Mouse (Mus musculus) CH12.LX (cell line): ENCODE measurements around the gene Fam217b. TPM values are rescaled to one million over a fixed set of nuclear protein-coding genes. Genes with fewer than 3 reads are reported as not detected.

Source experiments
- DNase-seq: peaks from one replicate; pipeline ENCODE4 v3.0.0-alpha.2; 2013; ENCODE audit errors: extremely low read depth
- H3K27ac ChIP-seq: 2 replicates; pipeline ENCODE4 v1.5.1; 2012; ENCODE audit warnings: low read depth, mild to moderate bottlenecking, control low read depth, moderate library complexity; ENCODE audit not compliant: insufficient read depth
- H3K27me3 ChIP-seq: replicated peaks from 2 replicates; pipeline ENCODE3; 2012; ENCODE audit warnings: inconsistent platforms
- H3K36me3 ChIP-seq, 2 experiments: replicated peaks in 1 of 2; 2 replicates each; pipeline versions ENCODE3 to v1.6.1; 2012; ENCODE audit warnings: inconsistent platforms in 1 of 2, low read length in 1 of 2, mild to moderate bottlenecking in 1 of 2, mixed read lengths in 1 of 2, moderate library complexity in 1 of 2; ENCODE audit not compliant: control insufficient read depth in 1 of 2, insufficient read depth in 1 of 2
- H3K4me1 ChIP-seq, 2 experiments: 2 replicates each; pipeline ENCODE4 v1.6.1; 2012; ENCODE audit warnings: inconsistent platforms in 1 of 2, moderate library complexity in 1 of 2; ENCODE audit not compliant: insufficient read depth in 2 of 2, control insufficient read depth in 1 of 2
- H3K4me2 ChIP-seq: 2 replicates; pipeline ENCODE4 v1.6.1; 2012; ENCODE audit warnings: low read depth, mild to moderate bottlenecking, control low read depth; ENCODE audit not compliant: poor library complexity, insufficient read depth, severe bottlenecking
- H3K4me3 ChIP-seq, 3 experiments: fragments of 150-350 bp in 1 of 3; sonication (generic) in 1 of 3; replicated peaks in 1 of 3; 2 replicates each; pipeline versions ENCODE3 to v1.5.1; 2011 to 2012; ENCODE audit warnings: low read depth in 2 of 3, low read length in 2 of 3, mild to moderate bottlenecking in 2 of 3, moderate library complexity in 2 of 3, control low read depth in 1 of 3, improper control_type of control experiment in 1 of 3, inconsistent platforms in 1 of 3, mixed read lengths in 1 of 3; ENCODE audit not compliant: poor library complexity in 1 of 3
- H3K79me2 ChIP-seq: replicated peaks from 2 replicates; pipeline ENCODE4 v1.6.1; 2012; ENCODE audit warnings: mild to moderate bottlenecking, moderate library complexity; ENCODE audit not compliant: control insufficient read depth, poor library complexity, insufficient read depth, severe bottlenecking; ENCODE audit errors: extremely low read depth
- H3K9ac ChIP-seq: 2 replicates; pipeline ENCODE4 v1.6.1; 2012; ENCODE audit warnings: low read depth, mild to moderate bottlenecking, control low read depth, moderate library complexity; ENCODE audit not compliant: insufficient read depth
- H3K9me3 ChIP-seq: replicated peaks from 2 replicates; pipeline ENCODE3; 2012; ENCODE audit warnings: low read length, inconsistent platforms, mixed read lengths
- CTCF ChIP-seq, 2 experiments: IDR thresholded peaks in 1 of 2; conservative IDR thresholded peaks in 1 of 2; 2 replicates each; pipeline ENCODE4 v1.5.1; 2011 to 2012; ENCODE audit warnings: low read depth in 2 of 2, low read length in 2 of 2, improper control_type of control experiment in 1 of 2, inconsistent platforms in 1 of 2, mild to moderate bottlenecking in 1 of 2, moderate library complexity in 1 of 2
- E2F4 ChIP-seq: IDR thresholded peaks from 2 replicates; pipeline ENCODE4 v1.6.1; 2011; ENCODE audit warnings: low read depth, low read length, improper control_type of control experiment; ENCODE audit not compliant: insufficient replicate concordance
- ELF1 ChIP-seq: IDR thresholded peaks from 2 replicates; pipeline ENCODE4 v1.6.1; 2014; ENCODE audit warnings: low read depth, mild to moderate bottlenecking, inconsistent platforms, low read length, improper control_type of control experiment
- EP300 ChIP-seq: IDR thresholded peaks from 2 replicates; pipeline ENCODE4 v1.6.1; 2011; ENCODE audit warnings: low read length, improper control_type of control experiment
- ETS1 ChIP-seq: conservative IDR thresholded peaks from 2 replicates; pipeline ENCODE4 v1.6.1; 2012; ENCODE audit warnings: low read depth, mild to moderate bottlenecking, inconsistent platforms, low read length, improper control_type of control experiment, moderate library complexity
- GABPA ChIP-seq: IDR thresholded peaks from 2 replicates; pipeline ENCODE4 v1.6.1; 2012; ENCODE audit warnings: low read depth, low read length, improper control_type of control experiment, inconsistent platforms; ENCODE audit not compliant: insufficient replicate concordance
- HCFC1 ChIP-seq: IDR thresholded peaks from 2 replicates; pipeline ENCODE4 v1.6.1; 2012; ENCODE audit warnings: low read depth, mild to moderate bottlenecking, inconsistent platforms, low read length, improper control_type of control experiment
- IRF4 ChIP-seq: IDR thresholded peaks from 2 replicates; pipeline ENCODE4 v1.6.1; 2014; ENCODE audit warnings: low read depth, mild to moderate bottlenecking, inconsistent platforms, low read length, improper control_type of control experiment
- JUN ChIP-seq: IDR thresholded peaks from 2 replicates; pipeline ENCODE4 v1.6.1; 2011; ENCODE audit warnings: low read depth, mild to moderate bottlenecking, low read length, improper control_type of control experiment, moderate library complexity; ENCODE audit not compliant: insufficient read depth
- JUND ChIP-seq: conservative IDR thresholded peaks from 2 replicates; pipeline ENCODE4 v1.6.1; 2011; ENCODE audit warnings: low read depth, low read length, improper control_type of control experiment
- KAT2A ChIP-seq: IDR thresholded peaks from 2 replicates; pipeline ENCODE4 v1.6.1; 2012; ENCODE audit warnings: low read length, improper control_type of control experiment, inconsistent platforms; ENCODE audit not compliant: insufficient replicate concordance
- MAFK ChIP-seq: IDR thresholded peaks from 2 replicates; pipeline ENCODE4 v1.6.1; 2011; ENCODE audit warnings: low read length, improper control_type of control experiment; ENCODE audit not compliant: insufficient replicate concordance
- MAX ChIP-seq: IDR thresholded peaks from 2 replicates; pipeline ENCODE4 v1.6.1; 2011; ENCODE audit warnings: low read length, improper control_type of control experiment
- MAZ ChIP-seq: IDR thresholded peaks from 2 replicates; pipeline ENCODE4 v1.6.1; 2012; ENCODE audit warnings: low read depth, mild to moderate bottlenecking, inconsistent platforms, low read length, improper control_type of control experiment, moderate library complexity
- MEF2A ChIP-seq: IDR thresholded peaks from 2 replicates; pipeline ENCODE4 v1.6.1; 2014; ENCODE audit warnings: low read depth, mild to moderate bottlenecking, inconsistent platforms, low read length, improper control_type of control experiment, borderline replicate concordance
- MYC ChIP-seq: IDR thresholded peaks from 2 replicates; pipeline ENCODE4 v1.6.1; 2011; ENCODE audit warnings: low read depth, mild to moderate bottlenecking, improper control_type of control experiment, low read length
- NELFE ChIP-seq: IDR thresholded peaks from 2 replicates; pipeline ENCODE4 v1.6.1; 2011; ENCODE audit warnings: low read depth, low read length, improper control_type of control experiment
- NRF1 ChIP-seq: IDR thresholded peaks from 2 replicates; pipeline ENCODE4 v1.6.1; 2014; ENCODE audit warnings: low read depth, mild to moderate bottlenecking, inconsistent platforms, low read length, improper control_type of control experiment, moderate library complexity
- PAX5 ChIP-seq: IDR thresholded peaks from 2 replicates; pipeline ENCODE4 v1.6.1; 2012; ENCODE audit warnings: low read length, inconsistent platforms, mixed read lengths
- POLR2A ChIP-seq: IDR thresholded peaks from 2 replicates; pipeline ENCODE4 v1.6.1; 2011; ENCODE audit warnings: low read depth, mild to moderate bottlenecking, improper control_type of control experiment, low read length
- RAD21 ChIP-seq: IDR thresholded peaks from 2 replicates; pipeline ENCODE4 v1.6.1; 2011; ENCODE audit warnings: low read depth, mild to moderate bottlenecking, low read length, improper control_type of control experiment, moderate library complexity
- RCOR1 ChIP-seq: conservative IDR thresholded peaks from 2 replicates; pipeline ENCODE4 v1.6.1; 2012; ENCODE audit warnings: low read depth, mild to moderate bottlenecking, inconsistent platforms, low read length, improper control_type of control experiment
- SIN3A ChIP-seq: IDR thresholded peaks from 2 replicates; pipeline ENCODE4 v1.6.1; 2012; ENCODE audit warnings: low read length, improper control_type of control experiment, inconsistent platforms
- SMC3 ChIP-seq: IDR thresholded peaks from 2 replicates; pipeline ENCODE4 v1.6.1; 2011; ENCODE audit warnings: low read depth, low read length, improper control_type of control experiment
- TBP ChIP-seq: conservative IDR thresholded peaks from 2 replicates; pipeline ENCODE4 v1.6.1; 2011; ENCODE audit warnings: low read depth, low read length, improper control_type of control experiment
- UBTF ChIP-seq: IDR thresholded peaks from 2 replicates; pipeline ENCODE4 v1.6.1; 2012; ENCODE audit warnings: low read depth, mild to moderate bottlenecking, inconsistent platforms, low read length, improper control_type of control experiment, moderate library complexity
- USF1 ChIP-seq: IDR thresholded peaks from 2 replicates; pipeline ENCODE4 v1.6.1; 2014; ENCODE audit warnings: low read depth, mild to moderate bottlenecking, inconsistent platforms, low read length, improper control_type of control experiment
- USF2 ChIP-seq: conservative IDR thresholded peaks from 2 replicates; pipeline ENCODE4 v1.6.1; 2011; ENCODE audit warnings: low read depth, low read length, improper control_type of control experiment
- ZC3H11A ChIP-seq: IDR thresholded peaks from 2 replicates; pipeline ENCODE4 v1.6.1; 2012; ENCODE audit warnings: low read depth, mild to moderate bottlenecking, inconsistent platforms, low read length, improper control_type of control experiment
- ZKSCAN1 ChIP-seq: IDR thresholded peaks from 2 replicates; pipeline ENCODE4 v1.6.1; 2012; ENCODE audit warnings: low read depth, inconsistent platforms, low read length, improper control_type of control experiment, borderline replicate concordance
- ZMIZ1 ChIP-seq: IDR thresholded peaks from 2 replicates; pipeline ENCODE4 v1.6.1; 2012; ENCODE audit warnings: low read depth, mild to moderate bottlenecking, inconsistent platforms, low read length, improper control_type of control experiment
- dilution Hi-C: fragments of 300-500 bp; cut with MboI; formaldehyde crosslinking; loops from 2 replicates; pipeline ENCODE4 v1.14.3; 2020; ENCODE audit warnings: low sequenced_read_pairs; ENCODE audit not compliant: extremely low pct_unique_long_range_greater_than_20kb, extremely low pct_ligation_motif_present
- in situ Hi-C: fragments of 300-500 bp; cut with MboI; formaldehyde crosslinking; loops from 3 replicates; pipeline ENCODE4 v1.14.3; 2019; ENCODE audit warnings: low sequenced_read_pairs, low pct_ligation_motif_present, low pct_unique_long_range_greater_than_20kb, mixed read lengths
- polyA plus RNA-seq: library from polyadenylated mRNA; unstranded; fragments of >175 nt; gene quantifications from 2 replicates; pipeline ENCODE4 v1.2.1, GENCODE M21; 2012; ENCODE audit warnings: low read depth; ENCODE audit not compliant: insufficient read length
- total RNA-seq, 2 experiments: library from RNA; depleted of rRNA; stranded (reverse); fragments of 300-350 nt in 1 of 2; fragments of >200 nt in 1 of 2; gene quantifications; 2 replicates each; pipeline ENCODE4 v1.2.3; 2012 to 2014

The Fam217b gene
- total and polyA plus RNA-seq, 3 experiments: 0.05 to 0.08 TPM; not detected in 1

- H3K27me3 ChIP-seq: peaks cover 1% of the 10 kb centered on the region
- H3K79me2 ChIP-seq: no peaks in the 10 kb centered on the region
- dilution Hi-C loops (no loop called here), in situ Hi-C loops (no loop called here)
- peaks cover 0 to 3% of the 10 kb centered on the region in 2 experiments; a peak in 1 of 4 replicates for H3K4me1 ChIP-seq
- DNase-seq: no peak
- no peak for TF ChIP-seq TBP
- no peak for TF ChIP-seq SIN3A
- no peak for TF ChIP-seq HCFC1
- no peak for TF ChIP-seq KAT2A
- TF ChIP-seq UBTF: no peak
- TF ChIP-seq ELF1: no peak
- TF ChIP-seq SMC3: no peak
- no peak for TF ChIP-seq ZKSCAN1
- no peak for TF ChIP-seq ETS1
- TF ChIP-seq MEF2A: no peak
- TF ChIP-seq USF2: no peak
- no peak for TF ChIP-seq MAZ
- TF ChIP-seq GABPA: no peak
- TF ChIP-seq PAX5: no peak
- no peak for TF ChIP-seq RAD21
- TF ChIP-seq MAX: no peak
- TF ChIP-seq RCOR1: no peak
- no peak for TF ChIP-seq POLR2A
- H3K4me2 ChIP-seq: no peak overlapping the region
- H3K9ac ChIP-seq: no peak overlapping the region
- H3K27ac ChIP-seq: no peak overlapping the region
- H3K4me3 ChIP-seq: no peak overlapping the region
- H3K36me3 ChIP-seq: no peaks in the 10 kb centered on the region
- H3K9me3 ChIP-seq: peaks cover 22% of the 10 kb centered on the region
Observed at GRCm38 (mm10) chr2:178413481-178414260, 653 bp upstream of the Fam217b start.

GRCm38 (mm10) chr2:178415150-178415448 lies 775 bp downstream of the Fam217b start:
- Histone ChIP-seq H3K4me1 (peaks cover 0 to 3% of the 10 kb centered on the region in 2 experiments; a peak in 1 of 4 replicates), H3K4me2 (no peak overlapping the region), H3K9me3 (peaks cover 22% of the 10 kb centered on the region), H3K27me3 (no peaks in the 10 kb centered on the region), H3K79me2 (no peaks in the 10 kb centered on the region), H3K9ac (no peak overlapping the region), H3K36me3 (no peaks in the 10 kb centered on the region), H3K27ac (no peak overlapping the region), H3K4me3 (no peak overlapping the region)
- in situ Hi-C loops (no loop called here), dilution Hi-C loops (no loop called here)
- no peak for DNase-seq
- no peak for TF ChIP-seq E2F4
- no peak for TF ChIP-seq KAT2A
- TF ChIP-seq NRF1: no peak
- no peak for TF ChIP-seq MYC
- TF ChIP-seq MAFK: no peak
- no peak for TF ChIP-seq ZC3H11A
- no peak for TF ChIP-seq ZMIZ1
- no peak for TF ChIP-seq EP300
- TF ChIP-seq USF1: no peak
- TF ChIP-seq MAZ: no peak
- no peak for TF ChIP-seq JUN
- TF ChIP-seq RAD21: no peak
- TF ChIP-seq HCFC1: no peak
- TF ChIP-seq JUND: no peak
- no peak for TF ChIP-seq SIN3A
- no peak for TF ChIP-seq CTCF (conservative IDR thresholded peaks at IDR 0.05 in 1 of 2, IDR thresholded peaks at IDR 0.05 in 1 of 2; ENCODE audit: low read depth in 2 of 2, low read length in 2 of 2)
- TF ChIP-seq ELF1: no peak
- TF ChIP-seq NELFE: no peak
- no peak for TF ChIP-seq IRF4
